Mouse (Mus musculus): ENCODE data around the gene Omt2a. TPM values are rescaled to one million over a fixed set of nuclear protein-coding genes. Genes with fewer than 3 reads are reported as not detected.
"Not testable (repeated sequence)": the region's sequence is repeated elsewhere in the genome, so short reads cannot be mapped to it uniquely, and the experiment has no call there.

Omt2a gene
- polyA plus RNA-seq, 1 experiment from 2014 or later = not detected

- not testable (repeated sequence) for H3K4me2 ChIP-seq; H3K36me3 ChIP-seq; H3K27me3 ChIP-seq (replicated peaks); H3K9ac ChIP-seq; H3K27ac ChIP-seq (ENCODE audit: poor library complexity, severe bottlenecking); ATAC-seq (ENCODE audit: insufficient number of reproducible peaks, low FRiP score); H3K4me3 ChIP-seq; H3K9me3 ChIP-seq (replicated peaks); H3K4me1 ChIP-seq (replicated peaks)
- WGBS = 10% methylated on average over 6 of the region's 6 CpGs
Measured at GRCm38 (mm10) chr9:78296089-78296488, 18.5 kb downstream of the Omt2a start.

- not testable (repeated sequence) for H3K27ac ChIP-seq (ENCODE audit: poor library complexity, severe bottlenecking); H3K9me3 ChIP-seq (replicated peaks); H3K4me1 ChIP-seq (replicated peaks); H3K4me2 ChIP-seq; H3K9ac ChIP-seq; H3K27me3 ChIP-seq (replicated peaks); ATAC-seq (ENCODE audit: insufficient number of reproducible peaks, low FRiP score); H3K4me3 ChIP-seq; H3K36me3 ChIP-seq
- 73% methylated on average over 7 of the region's 7 CpGs for whole genome bisulfite sequencing
Measured at GRCm38 (mm10) chr9:78294781-78295180, 19.8 kb downstream of the Omt2a start.

GRCm38 (mm10) chr9:78293683-78294082, 20.9 kb downstream of the Omt2a start:
- not testable (repeated sequence) for H3K4me1 ChIP-seq (replicated peaks); H3K36me3 ChIP-seq; H3K4me3 ChIP-seq; H3K9me3 ChIP-seq (replicated peaks); H3K27ac ChIP-seq (ENCODE audit: poor library complexity, severe bottlenecking); H3K9ac ChIP-seq; ATAC-seq (ENCODE audit: insufficient number of reproducible peaks, low FRiP score); H3K4me2 ChIP-seq; H3K27me3 ChIP-seq (replicated peaks)
- WGBS = 50% methylated on average over 1 of the region's 1 CpGs

- not testable (repeated sequence) for H3K4me1 ChIP-seq (replicated peaks); ATAC-seq (ENCODE audit: insufficient number of reproducible peaks, low FRiP score); H3K4me2 ChIP-seq; H3K36me3 ChIP-seq; H3K9me3 ChIP-seq (replicated peaks); H3K27me3 ChIP-seq (replicated peaks); H3K27ac ChIP-seq (ENCODE audit: poor library complexity, severe bottlenecking); H3K4me3 ChIP-seq; H3K9ac ChIP-seq
- WGBS = 78% methylated on average over 8 of the region's 8 CpGs
Measured at GRCm38 (mm10) chr9:78292462-78292861, 22.1 kb downstream of the Omt2a start.

GRCm38 (mm10) chr9:78289723-78290122, 24.9 kb downstream of the Omt2a start, which contains the start of gene Gm10639:
Gene Gm10639, plus strand, starts transcription at chr9:78289923.
- H3K9ac ChIP-seq; ATAC-seq (ENCODE audit: insufficient number of reproducible peaks, low FRiP score); H3K4me1 ChIP-seq (replicated peaks); H3K36me3 ChIP-seq; H3K4me2 ChIP-seq; H3K4me3 ChIP-seq; H3K27me3 ChIP-seq (replicated peaks); H3K27ac ChIP-seq (ENCODE audit: poor library complexity, severe bottlenecking); H3K9me3 ChIP-seq (replicated peaks): not testable (repeated sequence)
- 79% methylated on average over 3 of the region's 3 CpGs for WGBS

GRCm38 (mm10) chr9:78289063-78289462, 25.5 kb downstream of the Omt2a start:
- WGBS = 39% methylated on average over 1 of the region's 1 CpGs
- not testable (repeated sequence) for ATAC-seq (ENCODE audit: insufficient number of reproducible peaks, low FRiP score)

GRCm38 (mm10) chr9:78282002-78282711, 32.4 kb downstream of the Omt2a start:
- not testable (repeated sequence) for H3K36me3 ChIP-seq; H3K4me3 ChIP-seq; ATAC-seq (ENCODE audit: insufficient number of reproducible peaks, low FRiP score); H3K4me1 ChIP-seq (replicated peaks); H3K9me3 ChIP-seq (replicated peaks); H3K27ac ChIP-seq (ENCODE audit: poor library complexity, severe bottlenecking); H3K27me3 ChIP-seq (replicated peaks); H3K9ac ChIP-seq; H3K4me2 ChIP-seq
- WGBS = 80% methylated on average over 4 of the region's 4 CpGs

More at GRCm38 (mm10) chr9:78289063-78289462, 25.5 kb downstream of the Omt2a start:
- H3K27ac ChIP-seq (ENCODE audit: poor library complexity, severe bottlenecking); H3K4me1 ChIP-seq (replicated peaks); H3K9ac ChIP-seq; H3K36me3 ChIP-seq; H3K4me2 ChIP-seq; H3K4me3 ChIP-seq; H3K9me3 ChIP-seq (replicated peaks); H3K27me3 ChIP-seq (replicated peaks): not testable (repeated sequence)

GRCm38 (mm10) chr9:78270945-78271344, 43.7 kb downstream of the Omt2a start:
- H3K4me2 ChIP-seq; H3K27me3 ChIP-seq (replicated peaks); H3K4me1 ChIP-seq (replicated peaks); H3K27ac ChIP-seq (ENCODE audit: poor library complexity, severe bottlenecking); H3K9ac ChIP-seq; H3K36me3 ChIP-seq; ATAC-seq (ENCODE audit: insufficient number of reproducible peaks, low FRiP score); H3K4me3 ChIP-seq; H3K9me3 ChIP-seq (replicated peaks): not testable (repeated sequence)
- WGBS = 78% methylated on average over 3 of the region's 3 CpGs

Other genes with a start within 250 kb of the Omt2a start
- 44.2 and 45.9 TPM in 2 replicates for gene Fbxo9, start 205.7 kb downstream of the Omt2a start, polyA plus RNA-seq (2016; fragmentation: Nextera tagmentation; extraction: Ambion mirVana)
- gene Ick, start 205.6 kb downstream of the Omt2a start, polyA plus RNA-seq (2016; fragmentation: Nextera tagmentation; extraction: Ambion mirVana) = 15.8 and 18.8 TPM in 2 replicates
- gene Gsta4, start 132.0 kb downstream of the Omt2a start, polyA plus RNA-seq (2016; fragmentation: Nextera tagmentation; extraction: Ambion mirVana) = 73.9 and 74.5 TPM in 2 replicates
- not detected in 2 replicates for gene Gsta1, start 84.1 kb downstream of the Omt2a start, polyA plus RNA-seq (2016; fragmentation: Nextera tagmentation; extraction: Ambion mirVana)
- not detected in 2 replicates for gene Gm3776, start 57.7 kb downstream of the Omt2a start, polyA plus RNA-seq (2016; fragmentation: Nextera tagmentation; extraction: Ambion mirVana)
- gene Gm10639, start 24.9 kb downstream of the Omt2a start, polyA plus RNA-seq (2016; fragmentation: Nextera tagmentation; extraction: Ambion mirVana) = not detected in 2 replicates
- gene Omt2b, start 12.8 kb upstream of the Omt2a start, polyA plus RNA-seq (2016; fragmentation: Nextera tagmentation; extraction: Ambion mirVana) = not detected in 2 replicates
- gene Gsta2, start 41.0 kb upstream of the Omt2a start, polyA plus RNA-seq (2016; fragmentation: Nextera tagmentation; extraction: Ambion mirVana) = not detected in 2 replicates
- not detected in 2 replicates for gene Dppa5a, start 53.4 kb upstream of the Omt2a start, polyA plus RNA-seq (2016; fragmentation: Nextera tagmentation; extraction: Ambion mirVana)
- gene Ooep, start 63.9 kb upstream of the Omt2a start, polyA plus RNA-seq (2016; fragmentation: Nextera tagmentation; extraction: Ambion mirVana) = 0.56 and 0.68 TPM in 2 replicates
- gene Ddx43, start 81.0 kb upstream of the Omt2a start, polyA plus RNA-seq (2016; fragmentation: Nextera tagmentation; extraction: Ambion mirVana) = 0.24 and 0.36 TPM in 2 replicates
- 0.68 and 0.82 TPM in 2 replicates for gene Cgas, start 128.4 kb upstream of the Omt2a start, polyA plus RNA-seq (2016; fragmentation: Nextera tagmentation; extraction: Ambion mirVana)
- 26.8 and 28.8 TPM in 2 replicates for gene Mto1, start 133.4 kb upstream of the Omt2a start, polyA plus RNA-seq (2016; fragmentation: Nextera tagmentation; extraction: Ambion mirVana)
- 0.65 and 0.99 TPM in 2 replicates for gene Gm17324, start 134.0 kb upstream of the Omt2a start, polyA plus RNA-seq (2016; fragmentation: Nextera tagmentation; extraction: Ambion mirVana)
- 2,772 and 2,882 TPM in 2 replicates for gene Eef1a1, start 174.4 kb upstream of the Omt2a start, polyA plus RNA-seq (2016; fragmentation: Nextera tagmentation; extraction: Ambion mirVana)